Mouse (Mus musculus) lung, postnatal 0 days (tissue): Measurements from ENCODE around the gene Dnttip2. TPM values are rescaled to one million over a fixed set of nuclear protein-coding genes. Genes with fewer than 3 reads are reported as not detected.
"Not testable (repeated sequence)": the region's sequence is repeated elsewhere in the genome, so short reads cannot be mapped to it uniquely, and the experiment has no call there.

Experiments
- ATAC-seq: fragments of 200-750 bp; cut with Nextera tagmentation; 2 replicates; pipeline ENCODE4 v1.8.0; 2017; ENCODE audit warnings: moderate library complexity
- DNase-seq: peaks from one replicate; pipeline ENCODE4 v3.0.0-alpha.2; 2016; ENCODE audit warnings: low spot score
- H3K27ac ChIP-seq: fragments of 300-500 bp; sonication (generic); 2 replicates; pipeline ENCODE4 v1.5.1; 2014; ENCODE audit warnings: antibody characterized with exemption, mild to moderate bottlenecking, low read length, mixed read lengths
- H3K27me3 ChIP-seq: fragments of 300-500 bp; sonication (generic); replicated peaks from 2 replicates; pipeline ENCODE4 v1.6.1; 2014; ENCODE audit warnings: low read length, mixed read lengths; ENCODE audit not compliant: insufficient read depth
- H3K36me3 ChIP-seq: fragments of 300-500 bp; sonication (generic); 2 replicates; pipeline ENCODE4 v1.6.1; 2014; ENCODE audit warnings: low read length, mixed read lengths; ENCODE audit not compliant: insufficient read depth
- H3K4me1 ChIP-seq: fragments of 300-500 bp; sonication (generic); 2 replicates; pipeline ENCODE4 v1.6.1; 2014; ENCODE audit warnings: antibody characterized with exemption, low read depth, low read length, mixed read lengths; ENCODE audit not compliant: insufficient read depth
- H3K4me2 ChIP-seq: fragments of 300-500 bp; sonication (generic); replicated peaks from 2 replicates; pipeline ENCODE4 v1.6.1; 2014; ENCODE audit warnings: low read depth, mild to moderate bottlenecking, low read length, moderate library complexity, mixed read lengths
- H3K4me3 ChIP-seq: fragments of 300-500 bp; sonication (generic); 2 replicates; pipeline ENCODE4 v1.5.1; 2014; ENCODE audit warnings: low read depth, low read length
- H3K9ac ChIP-seq: fragments of 300-500 bp; sonication (generic); replicated peaks from 2 replicates; pipeline ENCODE4 v1.6.1; 2014; ENCODE audit warnings: low read depth, mild to moderate bottlenecking
- H3K9me3 ChIP-seq: fragments of 300-500 bp; sonication (generic); 2 replicates; pipeline ENCODE4 v1.6.1; 2016; ENCODE audit warnings: low read length, mixed read lengths
- CTCF ChIP-seq: IDR thresholded peaks from 2 replicates; pipeline ENCODE4 v1.5.1; 2016; ENCODE audit warnings: antibody characterized with exemption, mild to moderate bottlenecking
- EP300 ChIP-seq: IDR thresholded peaks from 2 replicates; pipeline ENCODE4 v1.6.1; 2016; ENCODE audit warnings: antibody characterized with exemption, mild to moderate bottlenecking, control low read depth
- WGBS: fragments of 180-500 bp; shearing (Covaris S2); extraction: QIAGEN DNeasy Blood & Tissue Kit; methylation state at CpG from one replicate; pipeline ENCODE4 v1.1.7; 2014; 5-methylcytosine and 5-hydroxymethylcytosine counted together
- polyA plus RNA-seq: library from polyadenylated mRNA; unstranded; fragments of >200 nt; fragmentation: Nextera tagmentation; extraction: Ambion mirVana; gene quantifications from 2 replicates; pipeline ENCODE4 v1.2.1, GENCODE M21; 2015

The Dnttip2 gene
- polyA plus RNA-seq, 1 experiment from 2014 or later: 38.3 TPM

DNA sequence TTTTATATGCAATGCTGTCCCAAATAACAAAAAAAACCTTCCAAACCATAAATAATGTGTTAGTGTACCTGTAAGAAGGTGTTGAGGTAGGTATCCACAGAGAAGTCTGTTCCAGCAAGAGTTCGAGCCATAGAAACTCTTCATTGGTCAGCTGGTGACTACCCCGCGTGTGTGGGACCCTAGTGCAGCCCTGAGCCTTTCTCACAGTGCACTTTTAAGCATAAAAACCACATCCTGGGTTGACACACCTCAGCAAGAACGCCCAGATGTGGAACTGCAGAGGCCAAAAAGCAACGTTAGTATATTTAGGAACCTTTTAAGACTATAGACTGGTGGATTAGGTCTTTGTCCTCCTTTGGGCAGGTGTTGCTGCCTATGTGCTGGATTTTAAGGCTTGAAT lies 13.0 kb downstream of the Dnttip2 start:
- Histone ChIP-seq H3K4me1 (peaks cover under 1% of the 10 kb centered on the region; the same call in 1 of the 2 replicates), H3K27me3 (no peaks in the 10 kb centered on the region), H3K4me2 (no peak overlapping the region), H3K27ac (no peak overlapping the region), H3K4me3 (no peak overlapping the region), H3K9ac (no peak overlapping the region), H3K36me3 (peaks cover 4% of the 10 kb centered on the region; the same call in 1 of the 2 replicates), H3K9me3 (no peaks in the 10 kb centered on the region)
- DNase-seq (no peak), ATAC-seq (no peak)
- 68% methylated on average over 5 of the region's 5 CpGs for WGBS
- TF ChIP-seq EP300 (no peak), CTCF (no peak)

DNA sequence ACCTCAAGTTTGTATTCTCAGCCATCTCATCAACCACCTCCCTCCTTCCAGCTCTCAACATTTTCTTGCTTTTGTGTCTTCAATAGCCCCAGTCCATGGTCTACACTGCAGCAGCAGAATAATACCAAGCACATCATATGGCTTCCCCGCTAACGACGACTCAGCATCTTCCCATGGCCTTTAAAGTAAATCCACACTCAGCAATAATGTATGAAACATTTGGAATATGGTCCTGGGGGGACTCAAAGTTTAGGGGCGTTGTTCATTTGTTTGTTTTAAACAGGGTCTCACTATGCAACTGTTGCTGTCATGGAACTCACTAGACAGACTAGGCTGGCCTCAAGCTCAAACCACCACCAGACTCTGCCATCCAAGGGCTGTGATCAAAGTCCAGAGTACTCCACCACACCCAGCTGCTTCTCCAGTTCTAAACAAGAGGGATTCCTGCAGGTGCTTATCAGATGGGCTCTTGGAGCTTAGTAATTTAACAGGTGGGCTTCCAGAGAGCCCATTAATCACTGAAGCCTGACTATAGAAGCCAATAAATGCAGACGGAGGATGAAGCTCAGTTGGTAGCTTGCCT lies 14.5 kb downstream of the Dnttip2 start:
- peaks cover 5% of the 10 kb centered on the region; the same call in 1 of the 2 replicates for H3K4me1 ChIP-seq
- H3K27ac ChIP-seq: no peak overlapping the region
- WGBS: 81% methylated on average over 5 of the region's 5 CpGs
- no peak overlapping the region for H3K4me2 ChIP-seq
- peaks cover 4% of the 10 kb centered on the region; the same call in 1 of the 2 replicates for H3K36me3 ChIP-seq
- no peaks in the 10 kb centered on the region for H3K27me3 ChIP-seq
- no peak overlapping the region for H3K4me3 ChIP-seq
- no peak overlapping the region for H3K9ac ChIP-seq
- DNase-seq: no peak
- H3K9me3 ChIP-seq: no peaks in the 10 kb centered on the region
- ATAC-seq: no peak
- TF ChIP-seq EP300: no peak
- no peak for TF ChIP-seq CTCF

DNA sequence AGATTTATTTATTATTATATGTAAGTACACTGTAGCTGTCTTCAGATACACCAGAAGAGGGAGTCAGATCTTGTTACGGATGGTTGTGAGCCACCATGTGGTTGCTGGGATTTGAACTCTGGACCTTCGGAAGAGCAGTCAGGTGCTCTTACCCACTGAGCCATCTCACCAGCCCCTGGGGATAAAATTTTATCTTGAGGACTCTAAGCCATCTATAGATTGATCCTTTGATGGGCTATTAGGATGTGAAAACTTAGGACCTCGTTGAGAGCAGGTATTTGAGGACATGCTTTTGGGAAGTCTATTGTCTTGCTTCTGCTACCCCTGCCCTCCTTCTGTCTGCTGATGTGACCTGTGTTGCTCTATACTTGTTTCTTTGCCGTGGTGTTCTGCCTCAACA lies 15.2 kb downstream of the Dnttip2 start:
- WGBS: 53% methylated on average over 3 of the region's 4 CpGs
- not testable (repeated sequence) for H3K27ac ChIP-seq, H3K27me3 ChIP-seq

DNA sequence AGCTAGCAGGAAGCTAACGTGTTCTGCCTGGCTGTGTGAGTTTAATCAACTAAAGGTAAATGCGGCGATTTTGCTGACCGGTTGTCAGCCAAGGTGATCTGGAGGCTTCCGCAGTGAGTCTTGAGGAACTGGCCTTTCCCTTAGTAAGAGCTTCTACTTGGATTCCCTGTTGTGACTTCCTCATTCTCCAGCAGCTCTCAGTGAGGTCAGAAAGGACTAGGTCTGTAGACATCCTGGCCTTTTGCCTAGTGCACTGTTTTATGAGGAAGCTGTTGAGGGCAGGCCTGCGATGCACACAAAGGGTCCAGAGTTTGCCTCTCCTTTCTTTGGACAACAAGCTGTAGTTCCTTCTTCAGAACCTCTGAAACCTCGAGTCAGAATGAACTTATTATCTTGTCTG lies 16.5 kb downstream of the Dnttip2 start:
- no peak for ATAC-seq
- 60% methylated on average over 7 of the region's 7 CpGs for WGBS
- Histone ChIP-seq H3K36me3 (no peaks in the 10 kb centered on the region), H3K9me3 (no peaks in the 10 kb centered on the region), H3K9ac (no peak overlapping the region), H3K27me3 (no peaks in the 10 kb centered on the region), H3K27ac (peak overlapping the region; percentile 26; the same call in 1 of the 2 replicates), H3K4me3 (no peak overlapping the region), H3K4me1 (peaks cover 9% of the 10 kb centered on the region; the same call in 1 of the 2 replicates), H3K4me2 (0 out of 2 replicates have a peak overlapping the region, but pooled peaks have one; percentile 5)
- DNase-seq: peak; percentile 90
- TF ChIP-seq CTCF: no peak
- no peak for TF ChIP-seq EP300

More for the DNA sequence above, 15.2 kb downstream of the Dnttip2 start:
- not testable (repeated sequence) for DNase-seq, H3K36me3 ChIP-seq, H3K9me3 ChIP-seq, H3K4me1 ChIP-seq, ATAC-seq, H3K9ac ChIP-seq, H3K4me2 ChIP-seq, H3K4me3 ChIP-seq

DNA sequence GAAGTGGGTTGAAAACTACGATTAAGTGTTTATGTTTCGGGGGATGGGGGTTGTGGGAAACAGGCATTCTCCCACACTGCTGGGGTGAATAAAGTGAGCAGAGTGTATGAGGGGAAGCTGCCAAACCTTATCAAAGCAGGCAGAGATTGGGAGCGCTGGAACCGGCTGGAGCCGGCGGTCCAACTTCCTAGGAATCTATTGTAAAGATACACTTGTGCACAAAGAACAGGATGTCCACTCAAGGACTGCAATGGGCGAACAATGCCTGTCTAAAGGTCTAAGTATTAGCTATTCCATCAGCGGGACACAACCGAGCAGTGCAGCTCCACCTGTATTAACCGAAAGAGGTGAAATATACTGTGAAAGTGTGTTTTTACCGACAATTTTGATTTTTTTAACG lies 17.6 kb downstream of the Dnttip2 start:
- H3K36me3 ChIP-seq: no peaks in the 10 kb centered on the region
- H3K4me3 ChIP-seq: no peak overlapping the region
- H3K27ac ChIP-seq: peak overlapping the region; percentile 97
- H3K9me3 ChIP-seq: no peaks in the 10 kb centered on the region
- WGBS: 31% methylated on average over 12 of the region's 12 CpGs
- peak overlapping the region; percentile 83; the same call in 1 of the 2 replicates for H3K4me2 ChIP-seq
- H3K27me3 ChIP-seq: no peaks in the 10 kb centered on the region
- 0 out of 2 replicates have a peak overlapping the region, but pooled peaks have one; percentile 6 for H3K9ac ChIP-seq
- peak; percentile 2; the same call in 1 of the 2 replicates for ATAC-seq
- TF ChIP-seq CTCF: no peak
- TF ChIP-seq EP300: peak; percentile 33
- peak; percentile 59 for DNase-seq
- H3K4me1 ChIP-seq: peaks cover 9% of the 10 kb centered on the region; the same call in 1 of the 2 replicates

DNA sequence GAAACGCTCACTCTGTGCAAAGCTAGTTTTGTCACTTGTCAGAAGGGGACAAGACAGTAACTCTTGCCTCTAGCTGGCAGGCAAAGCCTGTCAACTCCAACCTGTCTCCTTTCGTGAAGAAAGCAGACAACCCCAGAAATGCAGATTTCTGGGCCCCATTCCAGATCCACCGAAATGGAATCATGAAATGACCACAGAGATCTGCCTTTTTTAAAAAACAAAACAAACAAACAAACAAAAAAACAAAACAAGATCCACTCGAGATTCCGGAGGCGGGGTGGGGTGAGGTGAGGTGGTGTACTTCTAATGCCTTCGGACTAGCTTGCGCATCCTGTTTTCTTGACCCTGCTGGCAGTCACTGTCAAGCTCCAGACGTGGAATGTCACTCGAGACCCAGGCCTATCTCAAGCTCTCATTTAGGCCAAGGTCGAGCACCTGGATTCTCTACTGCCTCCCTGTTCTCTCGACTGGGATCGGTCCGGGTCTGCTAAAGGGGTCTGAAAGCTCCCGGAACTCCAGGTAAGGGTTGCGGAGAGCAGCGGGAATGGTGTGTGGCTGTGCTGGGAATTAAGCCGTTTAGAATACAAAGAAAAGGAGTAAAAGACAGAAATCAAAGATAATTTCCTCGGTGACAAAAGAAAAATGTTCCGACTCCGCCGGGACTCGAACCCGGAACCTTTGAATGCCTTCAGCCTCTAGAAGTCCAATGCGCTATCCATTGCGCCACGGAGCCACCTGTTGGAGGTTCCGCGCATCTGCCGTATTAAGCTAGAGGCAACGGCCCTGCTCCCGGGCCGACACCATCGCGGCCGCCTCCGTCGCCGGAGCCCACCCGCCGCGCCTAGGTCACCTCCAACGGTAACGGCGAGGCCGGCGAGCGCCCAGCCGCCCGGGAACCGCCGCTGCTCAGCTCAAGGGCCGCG lies 18.4 kb downstream of the Dnttip2 start:
- H3K4me2 ChIP-seq: peak overlapping the region; percentile 83
- H3K4me3 ChIP-seq: peak overlapping the region; percentile 87
- H3K4me1 ChIP-seq: peaks cover 9% of the 10 kb centered on the region; the same call in 1 of the 2 replicates
- no peaks in the 10 kb centered on the region for H3K9me3 ChIP-seq
- peak; percentile 50 for TF ChIP-seq CTCF
- no peak for TF ChIP-seq EP300
- H3K9ac ChIP-seq: peak overlapping the region; percentile 83
- peak overlapping the region; percentile 97 for H3K27ac ChIP-seq
- peak; percentile 90 for DNase-seq
- H3K27me3 ChIP-seq: no peaks in the 10 kb centered on the region
- no peaks in the 10 kb centered on the region for H3K36me3 ChIP-seq
- peak; percentile 86 for ATAC-seq
- WGBS: 4% methylated on average over 51 of the region's 54 CpGs
